Mouse (Mus musculus) embryonic facial prominence, embryonic 11.5 days (tissue): ENCODE measurements around the gene Fam89b. TPM values are rescaled to one million over a fixed set of nuclear protein-coding genes. Genes with fewer than 3 reads are reported as not detected.
A peak's percentile ranks its signal among the peaks of the same experiment; 100 is the strongest.

ENCODE experiments used
- ATAC-seq: fragments of 200-750 bp; cut with Nextera tagmentation; replicated peaks from 2 replicates; pipeline ENCODE4 v1.8.0; 2017; ENCODE audit warnings: low read depth; ENCODE audit not compliant: insufficient number of reproducible peaks, low FRiP score, low TSS enrichment
- DNase-seq: peaks from one replicate; pipeline ENCODE4 v3.0.0-alpha.2; 2015; ENCODE audit warnings: low spot score
- H3K27ac ChIP-seq: fragments of 300-500 bp; sonication (generic); replicated peaks from 2 replicates; pipeline ENCODE4 v1.5.1; 2014; ENCODE audit warnings: mild to moderate bottlenecking, low read depth, low read length, control low read depth
- H3K27me3 ChIP-seq: fragments of 300-500 bp; sonication (generic); 2 replicates; pipeline ENCODE4 v1.6.1; 2014; ENCODE audit warnings: mild to moderate bottlenecking, low read length, moderate library complexity, mixed read lengths; ENCODE audit not compliant: control insufficient read depth, insufficient read depth
- H3K36me3 ChIP-seq: fragments of 300-500 bp; sonication (generic); replicated peaks from 2 replicates; pipeline ENCODE4 v1.6.1; 2014; ENCODE audit warnings: low read depth, mild to moderate bottlenecking, low read length, moderate library complexity, mixed read lengths; ENCODE audit not compliant: control insufficient read depth, insufficient read depth
- H3K4me1 ChIP-seq: fragments of 300-500 bp; sonication (generic); 2 replicates; pipeline ENCODE4 v1.6.1; 2014; ENCODE audit warnings: low read length, mixed read lengths; ENCODE audit not compliant: control insufficient read depth, insufficient read depth
- H3K4me2 ChIP-seq: fragments of 300-500 bp; sonication (generic); 2 replicates; pipeline ENCODE4 v1.6.1; 2014; ENCODE audit warnings: low read depth, mild to moderate bottlenecking, control low read depth, low read length, moderate library complexity
- H3K4me3 ChIP-seq: fragments of 300-500 bp; sonication (generic); 2 replicates; pipeline ENCODE4 v1.5.1; 2014; ENCODE audit warnings: low read depth, low read length, control low read depth
- H3K9ac ChIP-seq: fragments of 300-500 bp; sonication (generic); replicated peaks from 2 replicates; pipeline ENCODE4 v1.6.1; 2014; ENCODE audit warnings: mild to moderate bottlenecking, control low read depth, low read length
- H3K9me3 ChIP-seq: fragments of 300-500 bp; sonication (generic); replicated peaks from 2 replicates; pipeline ENCODE4 v1.6.1; 2016; ENCODE audit warnings: mild to moderate bottlenecking, low read length, inconsistent platforms, mixed read lengths; ENCODE audit not compliant: control insufficient read depth
- WGBS: fragments of 180-500 bp; shearing (Covaris S2); extraction: QIAGEN DNeasy Blood & Tissue Kit; methylation state at CpG from one replicate; pipeline ENCODE4 v1.1.7; 2014; 5-methylcytosine and 5-hydroxymethylcytosine counted together
- polyA plus RNA-seq: library from polyadenylated mRNA; unstranded; fragments of >200 nt; fragmentation: Nextera tagmentation; extraction: Ambion mirVana; gene quantifications from 2 replicates; pipeline ENCODE4 v1.2.1, GENCODE M21; 2014

Gene Fam89b
- polyA plus RNA-seq, 1 experiment from 2014 or later, result 137 TPM

DNA sequence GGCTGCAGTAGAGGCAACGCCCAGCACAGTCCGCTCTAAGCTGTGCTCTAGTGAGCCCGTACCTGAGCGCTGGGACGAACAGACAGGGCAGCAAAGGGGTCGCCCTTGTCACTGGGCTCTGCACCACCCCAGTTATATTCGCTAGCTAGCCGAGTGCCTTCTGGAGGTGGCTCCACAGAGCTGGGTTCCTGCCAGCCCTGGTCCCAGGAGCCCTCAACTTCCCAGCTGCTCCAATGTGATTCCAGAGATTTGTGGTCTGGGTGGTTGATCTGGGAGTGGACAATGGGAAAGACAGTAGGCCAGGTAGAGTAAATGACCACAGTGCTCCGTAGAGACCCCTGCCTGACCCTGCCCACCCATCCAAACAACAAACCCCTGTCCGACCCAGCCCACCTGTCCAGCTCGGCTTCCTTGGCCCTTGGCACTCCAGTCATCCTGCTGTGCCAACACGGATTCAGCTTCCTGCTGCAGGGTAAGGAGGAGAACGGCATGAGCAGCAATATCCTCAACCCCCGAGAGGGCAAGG, 29.5 kb upstream of the Fam89b start:
- Histone ChIP-seq H3K27me3 (peaks cover 20% of the 10 kb centered on the region), H3K4me3 (no peak overlapping the region), H3K36me3 (peaks cover 18% of the 10 kb centered on the region)

DNA sequence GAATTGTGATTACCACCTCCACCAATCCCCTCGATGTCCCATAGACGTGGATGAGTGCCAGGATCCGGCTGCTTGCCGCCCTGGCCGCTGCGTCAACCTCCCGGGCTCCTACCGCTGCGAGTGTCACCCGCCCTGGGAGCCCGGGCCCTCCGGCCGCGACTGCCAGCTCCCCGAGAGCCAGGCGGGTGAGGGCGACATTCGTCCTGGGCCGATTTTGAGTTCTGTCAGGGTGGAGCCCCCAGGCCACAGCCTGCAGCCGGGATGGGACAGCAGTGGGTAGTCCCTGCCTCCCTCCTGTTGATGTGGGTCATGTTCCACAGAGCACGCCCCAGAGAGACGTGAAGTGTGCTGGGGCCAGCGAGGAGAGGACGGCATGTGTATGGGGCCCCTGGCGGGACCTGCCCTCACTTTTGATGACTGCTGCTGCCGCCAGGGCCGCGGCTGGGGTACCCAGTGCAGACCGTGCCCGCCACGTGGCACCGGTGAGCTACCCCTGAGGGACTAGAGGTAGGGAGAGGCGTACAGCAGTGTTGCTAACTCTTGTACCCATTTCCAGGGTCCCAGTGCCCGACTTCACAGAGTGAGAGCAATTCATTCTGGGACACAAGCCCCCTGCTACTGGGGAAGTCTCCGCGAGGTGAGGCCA, 27.7 kb upstream of the Fam89b start:
- H3K9ac ChIP-seq, result peak overlapping the region; percentile 23
- peaks cover 20% of the 10 kb centered on the region for H3K27me3 ChIP-seq
- H3K36me3 ChIP-seq, result peaks cover 14% of the 10 kb centered on the region
- no peak overlapping the region for H3K27ac ChIP-seq
- WGBS, result 12% methylated on average over 36 of the region's 36 CpGs
- peaks cover 12% of the 10 kb centered on the region for H3K4me1 ChIP-seq
- ATAC-seq, result 0 out of 2 replicates have a peak, but pooled peaks have one; percentile 37
- peak overlapping the region; percentile 14; the same call in 1 of the 2 replicates for H3K4me3 ChIP-seq
- H3K4me2 ChIP-seq, result peak overlapping the region; percentile 43
- H3K9me3 ChIP-seq, result no peaks in the 10 kb centered on the region
- DNase-seq, result no peak

More for the DNA sequence above, 29.5 kb upstream of the Fam89b start:
- Histone ChIP-seq H3K9ac (no peak overlapping the region), H3K4me1 (peaks cover 12% of the 10 kb centered on the region), H3K4me2 (no peak overlapping the region), H3K9me3 (no peaks in the 10 kb centered on the region), H3K27ac (no peak overlapping the region)
- DNase-seq (no peak), ATAC-seq (no peak)
- WGBS, result 90% methylated on average over 14 of the region's 14 CpGs

DNA sequence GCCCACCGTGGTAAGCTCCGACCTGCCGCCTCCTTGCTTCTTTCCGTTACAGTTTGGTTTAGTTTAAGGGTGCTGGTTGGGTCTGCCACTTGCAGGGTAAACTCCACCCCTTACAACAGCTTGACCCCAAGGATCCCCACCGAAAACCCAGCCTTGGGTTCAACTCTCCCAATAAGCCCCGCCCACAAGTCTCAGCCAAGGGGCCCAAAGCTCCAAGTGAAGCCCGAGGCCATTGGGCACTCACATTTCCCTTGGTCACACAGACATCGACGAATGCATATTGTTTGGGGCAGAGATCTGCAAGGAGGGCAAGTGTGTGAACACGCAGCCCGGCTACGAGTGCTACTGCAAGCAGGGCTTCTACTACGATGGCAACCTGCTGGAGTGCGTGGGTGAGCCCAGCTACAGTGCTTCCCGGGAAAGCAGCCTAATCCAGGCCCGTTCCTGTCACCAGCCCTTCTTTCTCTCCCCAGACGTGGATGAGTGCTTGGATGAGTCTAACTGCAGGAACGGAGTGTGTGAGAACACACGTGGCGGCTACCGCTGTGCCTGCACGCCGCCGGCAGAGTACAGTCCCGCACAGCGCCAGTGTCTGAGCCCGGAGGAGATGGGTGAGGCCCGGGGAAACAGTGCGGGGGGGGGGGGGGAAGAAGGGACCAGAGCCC, 27.0 kb upstream of the Fam89b start:
- Histone ChIP-seq H3K9me3 (no peaks in the 10 kb centered on the region), H3K4me2 (peak overlapping the region; percentile 43), H3K4me1 (peaks cover 17% of the 10 kb centered on the region), H3K36me3 (peaks cover 12% of the 10 kb centered on the region), H3K9ac (peak overlapping the region; percentile 23), H3K27ac (no peak overlapping the region), H3K4me3 (peak overlapping the region; percentile 14; the same call in 1 of the 2 replicates), H3K27me3 (peaks cover 25% of the 10 kb centered on the region)
- DNase-seq (peak; percentile 17), ATAC-seq (peak; percentile 42; the same call in 1 of the 2 replicates)
- WGBS, result 10% methylated on average over 28 of the region's 29 CpGs

DNA sequence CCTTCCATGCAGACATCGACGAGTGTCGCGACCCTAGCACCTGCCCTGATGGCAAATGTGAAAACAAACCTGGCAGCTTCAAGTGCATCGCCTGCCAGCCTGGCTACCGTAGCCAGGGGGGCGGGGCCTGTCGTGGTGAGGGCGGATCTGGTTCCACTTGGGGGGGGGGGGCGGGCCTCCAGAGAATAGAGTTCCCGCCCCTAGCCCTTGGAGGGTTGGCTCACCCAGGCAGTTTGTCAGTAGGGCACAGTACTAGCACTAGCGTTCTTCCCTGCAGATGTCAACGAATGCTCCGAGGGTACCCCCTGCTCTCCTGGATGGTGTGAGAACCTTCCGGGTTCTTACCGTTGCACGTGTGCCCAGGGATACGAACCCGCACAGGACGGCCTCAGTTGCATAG, 22.3 kb upstream of the Fam89b start:
- peaks cover 13% of the 10 kb centered on the region for H3K4me1 ChIP-seq
- no peaks in the 10 kb centered on the region for H3K9me3 ChIP-seq
- no peak overlapping the region for H3K9ac ChIP-seq
- peak; percentile 42 for DNase-seq
- H3K27me3 ChIP-seq, result peaks cover 35% of the 10 kb centered on the region
- peak overlapping the region; percentile 19; the same call in 1 of the 2 replicates for H3K4me2 ChIP-seq
- WGBS, result 5% methylated on average over 20 of the region's 20 CpGs
- no peak for ATAC-seq
- H3K4me3 ChIP-seq, result no peak overlapping the region; the same call in 1 of the 2 replicates
- H3K27ac ChIP-seq, result no peak overlapping the region
- H3K36me3 ChIP-seq, result no peaks in the 10 kb centered on the region

DNA sequence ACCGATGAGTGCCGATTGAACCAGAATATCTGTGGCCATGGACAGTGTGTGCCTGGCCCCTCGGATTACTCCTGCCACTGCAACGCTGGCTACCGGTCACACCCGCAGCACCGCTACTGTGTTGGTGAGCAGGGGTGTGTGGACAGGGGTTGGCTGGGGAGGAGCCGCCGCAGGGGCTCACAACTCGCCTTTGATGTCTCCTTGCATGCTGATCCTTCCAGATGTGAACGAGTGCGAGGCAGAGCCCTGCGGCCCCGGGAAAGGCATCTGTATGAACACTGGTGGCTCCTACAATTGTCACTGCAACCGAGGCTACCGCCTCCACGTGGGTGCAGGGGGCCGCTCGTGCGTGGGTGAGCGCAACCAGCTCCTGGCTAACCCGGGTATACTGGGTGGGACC, 21.5 kb upstream of the Fam89b start:
- Histone ChIP-seq H3K27me3 (peaks cover 35% of the 10 kb centered on the region), H3K27ac (no peak overlapping the region), H3K9ac (no peak overlapping the region), H3K4me3 (no peak overlapping the region), H3K4me2 (peak overlapping the region; percentile 13; the same call in 1 of the 2 replicates), H3K4me1 (peaks cover 13% of the 10 kb centered on the region), H3K36me3 (no peaks in the 10 kb centered on the region), H3K9me3 (no peaks in the 10 kb centered on the region)
- DNase-seq (peak; percentile 41), ATAC-seq (no peak)
- WGBS, result 6% methylated on average over 22 of the region's 22 CpGs

DNA sequence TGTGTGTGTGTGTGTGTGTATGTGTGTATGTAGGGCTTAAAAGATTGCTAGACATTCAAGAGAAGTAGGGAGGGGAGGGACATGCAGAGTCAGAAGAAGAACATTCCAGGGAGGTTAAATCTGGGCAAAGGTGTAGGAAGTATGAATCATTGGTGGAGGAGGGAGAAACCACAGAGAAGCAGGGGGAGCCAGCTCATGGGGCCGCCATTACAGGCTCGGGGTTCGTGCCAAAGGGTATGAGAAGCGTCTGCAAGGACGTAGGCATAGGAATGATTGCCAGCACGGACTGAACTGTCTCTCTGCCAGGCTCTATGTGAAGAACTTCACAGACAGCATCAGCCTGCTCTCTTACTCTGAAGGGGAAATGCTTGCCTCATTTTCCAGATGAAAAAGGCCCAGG, 20.0 kb upstream of the Fam89b start:
- no peak overlapping the region for H3K9ac ChIP-seq
- DNase-seq (no peak), ATAC-seq (no peak)
- H3K4me2 ChIP-seq, result no peak overlapping the region
- WGBS, result 78% methylated on average over 6 of the region's 6 CpGs
- H3K4me3 ChIP-seq, result no peak overlapping the region
- no peaks in the 10 kb centered on the region for H3K36me3 ChIP-seq
- no peaks in the 10 kb centered on the region for H3K9me3 ChIP-seq
- H3K4me1 ChIP-seq, result peaks cover 17% of the 10 kb centered on the region
- no peak overlapping the region for H3K27ac ChIP-seq
- peaks cover 36% of the 10 kb centered on the region for H3K27me3 ChIP-seq

DNA sequence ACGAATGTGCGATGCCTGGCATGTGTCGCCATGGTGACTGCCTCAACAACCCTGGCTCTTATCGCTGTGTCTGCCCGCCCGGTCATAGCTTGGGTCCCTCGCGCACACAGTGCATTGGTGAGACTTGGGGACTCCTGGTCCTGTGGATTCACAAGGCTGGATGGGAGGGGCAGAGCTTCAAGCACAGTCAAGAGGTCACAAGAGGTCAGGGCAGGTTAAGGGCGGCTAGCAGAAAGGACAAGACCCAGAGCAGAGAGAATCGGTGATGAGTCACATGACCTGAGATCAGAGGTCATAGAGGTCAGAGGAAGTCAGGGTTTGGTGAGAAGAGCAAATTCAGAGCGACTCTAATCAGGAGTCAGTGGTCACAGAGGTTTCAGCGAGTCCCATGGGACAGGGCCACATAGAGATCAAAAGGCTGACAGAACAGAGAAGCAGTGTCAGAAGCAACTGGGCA, 17.5 kb upstream of the Fam89b start:
- H3K9me3 ChIP-seq, result no peaks in the 10 kb centered on the region
- H3K36me3 ChIP-seq, result no peaks in the 10 kb centered on the region
- no peak overlapping the region for H3K9ac ChIP-seq
- no peak for DNase-seq
- no peak overlapping the region for H3K4me3 ChIP-seq
- ATAC-seq, result no peak
- H3K27me3 ChIP-seq, result peaks cover 40% of the 10 kb centered on the region
- H3K4me2 ChIP-seq, result no peak overlapping the region
- peaks cover 19% of the 10 kb centered on the region for H3K4me1 ChIP-seq
- 24% methylated on average over 12 of the region's 12 CpGs for WGBS
- no peak overlapping the region for H3K27ac ChIP-seq
